Mouse (Mus musculus): ENCODE results near the gene Surf2. TPM values are rescaled to one million over a fixed set of nuclear protein-coding genes. Genes with fewer than 3 reads are reported as not detected.
A peak's percentile ranks its signal among the peaks of the same experiment; 100 is the strongest.

The Surf2 gene
- polyA plus RNA-seq, 1 experiment from 2014 or later = 28.4 TPM

DNA sequence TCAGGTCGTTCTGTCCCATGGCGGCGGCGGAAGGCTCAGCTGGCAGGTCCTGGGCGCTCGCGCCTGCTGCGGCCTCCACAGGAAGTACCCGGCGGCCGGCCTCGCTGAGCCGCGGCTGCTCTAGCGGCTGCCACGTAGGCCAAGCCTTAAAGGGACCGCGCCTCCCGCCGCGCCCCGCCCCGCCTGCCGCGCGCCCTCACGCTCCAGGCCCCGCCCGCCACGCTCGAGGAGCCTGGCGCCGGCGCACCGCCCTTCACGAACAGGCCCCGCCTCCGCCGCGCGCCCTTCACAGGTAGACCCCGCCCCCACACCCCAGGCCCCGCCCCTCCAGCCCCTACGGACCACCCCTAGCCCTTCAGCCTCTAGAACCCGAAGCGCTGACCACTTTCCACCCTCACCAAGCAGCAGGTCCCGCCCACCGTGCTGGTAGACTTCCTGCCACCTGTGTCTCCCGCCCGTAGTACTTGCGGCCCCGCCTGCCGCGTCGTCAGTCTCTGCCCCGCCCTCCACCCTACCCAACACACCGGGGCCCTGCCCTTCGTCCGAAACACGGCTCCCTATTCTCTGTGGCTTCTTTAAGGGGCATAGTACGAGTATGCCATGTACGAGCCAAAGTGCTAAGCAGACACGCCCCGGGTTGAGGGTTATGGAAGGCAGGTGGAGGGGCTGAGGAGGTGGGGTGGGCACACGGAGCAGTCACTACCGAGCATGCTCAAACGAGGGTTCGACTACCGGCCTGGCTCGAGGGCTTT lies 17.3 kb downstream of the Surf2 start, which contains the start of the genes Surf4 and Stkld1:
Surf4 (minus strand) TSS at position 625 of the 752 bp plus-strand sequence.
Stkld1 (plus strand) TSS at position 744 of the 752 bp plus-strand sequence.
- H3K36me3 ChIP-seq (ENCODE audit: control insufficient read depth, insufficient read depth, low read length) = peaks cover 35% of the 10 kb centered on the region
- H3K4me2 ChIP-seq (ENCODE audit: low read length) = peak within 1 kb of the TSS; percentile 77
- WGBS = 1% methylated on average over 40 of the region's 70 CpGs
- peak; percentile 96 for ATAC-seq (ENCODE audit: insufficient number of reproducible peaks, insufficient read depth, low FRiP score, low read depth)
- no peaks in the 10 kb centered on the region for H3K9me3 ChIP-seq (ENCODE audit: control insufficient read depth, low read length)
- H3K27ac ChIP-seq (replicated peaks in 1 of 2; ENCODE audit: control insufficient read depth in 1 of 2, insufficient read depth in 1 of 2, low read depth in 2 of 2, low read length in 2 of 2) = peak within 1 kb of the TSS; percentile 86 to 92
- peaks cover 6 to 38% of the 10 kb centered on the region in 2 experiments for H3K4me1 ChIP-seq (ENCODE audit: control insufficient read depth in 2 of 2, insufficient read depth in 2 of 2, low read length in 2 of 2)
- no peaks in the 10 kb centered on the region for H3K27me3 ChIP-seq (ENCODE audit: control insufficient read depth, insufficient read depth, low read length)
- H3K4me3 ChIP-seq (ENCODE audit: control insufficient read depth in 1 of 2, insufficient read depth in 1 of 2, low read depth in 1 of 2, low read length in 2 of 2) = peak within 1 kb of the TSS; percentile 71 to 92
- H3K9ac ChIP-seq (ENCODE audit: low read length) = peak within 1 kb of the TSS; percentile 99

DNA sequence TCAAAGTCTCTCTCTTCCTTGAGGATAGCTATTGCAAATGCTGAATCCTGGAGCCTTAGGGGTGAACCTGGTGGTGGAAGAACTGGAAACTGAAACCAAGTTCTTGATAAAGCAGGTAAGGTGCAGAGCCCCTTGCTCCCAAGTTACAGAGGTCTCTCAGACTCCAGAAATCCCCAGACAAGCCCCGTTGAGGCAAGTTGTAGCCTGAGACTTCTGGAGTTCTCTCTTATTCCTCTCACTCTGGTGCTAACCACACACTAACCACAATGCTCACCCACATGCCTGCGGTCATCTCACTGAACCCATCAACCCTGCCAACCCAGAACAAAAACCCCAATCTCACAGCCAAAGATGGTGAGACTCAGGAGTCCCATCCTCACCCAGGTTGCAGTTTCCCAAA lies 19.1 kb downstream of the Surf2 start:
- no peak overlapping the region for H3K4me3 ChIP-seq (ENCODE audit: control insufficient read depth in 1 of 2, insufficient read depth in 1 of 2, low read depth in 1 of 2, low read length in 2 of 2)
- H3K4me2 ChIP-seq (ENCODE audit: low read length) = no peak overlapping the region
- no peaks in the 10 kb centered on the region for H3K27me3 ChIP-seq (ENCODE audit: control insufficient read depth, insufficient read depth, low read length)
- H3K4me1 ChIP-seq (ENCODE audit: control insufficient read depth in 2 of 2, insufficient read depth in 2 of 2, low read length in 2 of 2) = peaks cover 4 to 22% of the 10 kb centered on the region in 2 experiments
- no peak for ATAC-seq (ENCODE audit: insufficient number of reproducible peaks, insufficient read depth, low FRiP score, low read depth)
- WGBS = 84% methylated on average over 2 of the region's 2 CpGs
- H3K27ac ChIP-seq (replicated peaks in 1 of 2; ENCODE audit: control insufficient read depth in 1 of 2, insufficient read depth in 1 of 2, low read depth in 2 of 2, low read length in 2 of 2) = no peak overlapping the region
- peaks cover 17% of the 10 kb centered on the region for H3K36me3 ChIP-seq (ENCODE audit: control insufficient read depth, insufficient read depth, low read length)
- H3K9ac ChIP-seq (ENCODE audit: low read length) = no peak overlapping the region
- H3K9me3 ChIP-seq (ENCODE audit: control insufficient read depth, low read length) = no peaks in the 10 kb centered on the region

- no peak for ATAC-seq (ENCODE audit: insufficient number of reproducible peaks, insufficient read depth, low FRiP score, low read depth)
- no peak overlapping the region for H3K4me2 ChIP-seq (ENCODE audit: low read length)
- H3K4me1 ChIP-seq (ENCODE audit: control insufficient read depth in 2 of 2, insufficient read depth in 2 of 2, low read length in 2 of 2) = peaks cover 4 to 12% of the 10 kb centered on the region in 2 experiments
- no peak overlapping the region for H3K27ac ChIP-seq (replicated peaks in 1 of 2; ENCODE audit: control insufficient read depth in 1 of 2, insufficient read depth in 1 of 2, low read depth in 2 of 2, low read length in 2 of 2)
- H3K36me3 ChIP-seq (ENCODE audit: control insufficient read depth, insufficient read depth, low read length) = peaks cover 6% of the 10 kb centered on the region
- H3K27me3 ChIP-seq (ENCODE audit: control insufficient read depth, insufficient read depth, low read length) = no peaks in the 10 kb centered on the region
- no peaks in the 10 kb centered on the region for H3K9me3 ChIP-seq (ENCODE audit: control insufficient read depth, low read length)
- no peak overlapping the region for H3K4me3 ChIP-seq (ENCODE audit: control insufficient read depth in 1 of 2, insufficient read depth in 1 of 2, low read depth in 1 of 2, low read length in 2 of 2)
- 59% methylated on average over 1 of the region's 1 CpGs for WGBS
- no peak overlapping the region for H3K9ac ChIP-seq (ENCODE audit: low read length)
Observed at GRCm38 (mm10) chr2:26936425-26936824, 20.3 kb downstream of the Surf2 start.

- H3K4me2 ChIP-seq (ENCODE audit: low read length) = no peak overlapping the region
- no peaks in the 10 kb centered on the region for H3K4me1 ChIP-seq (ENCODE audit: control insufficient read depth in 2 of 2, insufficient read depth in 2 of 2, low read length in 2 of 2)
- H3K4me3 ChIP-seq (ENCODE audit: control insufficient read depth in 1 of 2, insufficient read depth in 1 of 2, low read depth in 1 of 2, low read length in 2 of 2) = no peak overlapping the region
- H3K27ac ChIP-seq (replicated peaks in 1 of 2; ENCODE audit: control insufficient read depth in 1 of 2, insufficient read depth in 1 of 2, low read depth in 2 of 2, low read length in 2 of 2) = no peak overlapping the region
- ATAC-seq (ENCODE audit: insufficient number of reproducible peaks, insufficient read depth, low FRiP score, low read depth) = no peak
- 35% methylated on average over 5 of the region's 5 CpGs for WGBS
- no peaks in the 10 kb centered on the region for H3K36me3 ChIP-seq (ENCODE audit: control insufficient read depth, insufficient read depth, low read length)
- H3K9ac ChIP-seq (ENCODE audit: low read length) = no peak overlapping the region
- H3K27me3 ChIP-seq (ENCODE audit: control insufficient read depth, insufficient read depth, low read length) = no peaks in the 10 kb centered on the region
- H3K9me3 ChIP-seq (ENCODE audit: control insufficient read depth, low read length) = no peaks in the 10 kb centered on the region
Observed at GRCm38 (mm10) chr2:26941539-26941938, 25.4 kb downstream of the Surf2 start.

- no peak overlapping the region for H3K27ac ChIP-seq (replicated peaks in 1 of 2; ENCODE audit: control insufficient read depth in 1 of 2, insufficient read depth in 1 of 2, low read depth in 2 of 2, low read length in 2 of 2)
- no peaks in the 10 kb centered on the region for H3K27me3 ChIP-seq (ENCODE audit: control insufficient read depth, insufficient read depth, low read length)
- H3K9me3 ChIP-seq (ENCODE audit: control insufficient read depth, low read length) = no peaks in the 10 kb centered on the region
- ATAC-seq (ENCODE audit: insufficient number of reproducible peaks, insufficient read depth, low FRiP score, low read depth) = no peak
- no peak overlapping the region for H3K4me3 ChIP-seq (ENCODE audit: control insufficient read depth in 1 of 2, insufficient read depth in 1 of 2, low read depth in 1 of 2, low read length in 2 of 2)
- H3K36me3 ChIP-seq (ENCODE audit: control insufficient read depth, insufficient read depth, low read length) = 0 out of 2 replicates have a peak, but pooled peaks cover 3% of the 10 kb centered on the region
- H3K9ac ChIP-seq (ENCODE audit: low read length) = no peak overlapping the region
- H3K4me1 ChIP-seq (ENCODE audit: control insufficient read depth in 2 of 2, insufficient read depth in 2 of 2, low read length in 2 of 2) = no peaks in the 10 kb centered on the region
- WGBS = 71% methylated on average over 3 of the region's 3 CpGs
- no peak overlapping the region for H3K4me2 ChIP-seq (ENCODE audit: low read length)
Observed at GRCm38 (mm10) chr2:26943253-26943652, 27.1 kb downstream of the Surf2 start.

GRCm38 (mm10) chr2:26950411-26950810 lies 34.2 kb downstream of the Surf2 start:
- H3K4me3 ChIP-seq (ENCODE audit: control insufficient read depth in 1 of 2, insufficient read depth in 1 of 2, low read depth in 1 of 2, low read length in 2 of 2) = no peak overlapping the region
- peaks cover 69% of the 10 kb centered on the region for H3K36me3 ChIP-seq (ENCODE audit: control insufficient read depth, insufficient read depth, low read length)

DNA sequence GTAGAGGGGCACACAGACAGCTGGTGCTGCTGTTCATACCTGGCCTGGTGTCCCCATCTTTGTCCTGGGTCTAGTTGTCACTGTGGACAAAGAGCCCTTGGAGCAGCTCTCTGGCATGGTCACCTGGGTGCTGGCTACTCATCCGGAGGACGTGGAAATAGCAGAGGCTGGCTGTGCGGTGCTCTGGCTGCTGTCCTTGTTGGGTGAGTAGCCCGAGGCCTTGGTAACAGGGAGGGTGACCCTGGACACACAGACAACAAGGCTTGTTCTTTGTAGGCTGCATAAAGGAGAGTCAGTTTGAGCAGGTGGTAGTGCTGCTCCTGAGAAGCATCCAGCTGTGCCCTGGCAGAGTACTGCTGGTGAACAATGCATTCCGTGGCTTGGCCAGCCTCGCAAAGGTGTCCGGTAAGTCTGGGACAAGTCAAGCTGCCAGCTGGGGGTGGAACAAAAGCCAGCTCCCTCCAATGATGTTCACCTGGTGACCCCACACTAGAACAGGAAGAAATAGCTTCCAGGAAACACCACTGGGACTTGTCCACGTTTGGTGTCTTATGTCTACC lies 35.3 kb downstream of the Surf2 start:
- Histone ChIP-seq H3K9me3 (ENCODE audit: control insufficient read depth, low read length) (no peaks in the 10 kb centered on the region), H3K4me1 (ENCODE audit: control insufficient read depth in 2 of 2, insufficient read depth in 2 of 2, low read length in 2 of 2) (no peaks in the 10 kb centered on the region), H3K27me3 (ENCODE audit: control insufficient read depth, insufficient read depth, low read length) (no peaks in the 10 kb centered on the region), H3K27ac (replicated peaks in 1 of 2; ENCODE audit: control insufficient read depth in 1 of 2, insufficient read depth in 1 of 2, low read depth in 2 of 2, low read length in 2 of 2) (no peak overlapping the region), H3K36me3 (ENCODE audit: control insufficient read depth, insufficient read depth, low read length) (peaks cover 79% of the 10 kb centered on the region), H3K4me2 (ENCODE audit: low read length) (no peak overlapping the region), H3K9ac (ENCODE audit: low read length) (no peak overlapping the region), H3K4me3 (ENCODE audit: control insufficient read depth in 1 of 2, insufficient read depth in 1 of 2, low read depth in 1 of 2, low read length in 2 of 2) (no peak overlapping the region)
- 89% methylated on average over 8 of the region's 8 CpGs for WGBS
- no peak for ATAC-seq (ENCODE audit: insufficient number of reproducible peaks, insufficient read depth, low FRiP score, low read depth)

More at GRCm38 (mm10) chr2:26950411-26950810, 34.2 kb downstream of the Surf2 start:
- 81% methylated on average over 2 of the region's 2 CpGs for WGBS
- Histone ChIP-seq H3K9me3 (ENCODE audit: control insufficient read depth, low read length) (no peaks in the 10 kb centered on the region), H3K9ac (ENCODE audit: low read length) (no peak overlapping the region), H3K27ac (replicated peaks in 1 of 2; ENCODE audit: control insufficient read depth in 1 of 2, insufficient read depth in 1 of 2, low read depth in 2 of 2, low read length in 2 of 2) (no peak overlapping the region), H3K27me3 (ENCODE audit: control insufficient read depth, insufficient read depth, low read length) (no peaks in the 10 kb centered on the region), H3K4me2 (ENCODE audit: low read length) (no peak overlapping the region), H3K4me1 (ENCODE audit: control insufficient read depth in 2 of 2, insufficient read depth in 2 of 2, low read length in 2 of 2) (no peaks in the 10 kb centered on the region)
- no peak for ATAC-seq (ENCODE audit: insufficient number of reproducible peaks, insufficient read depth, low FRiP score, low read depth)

All from heart, embryonic 14.5 days (tissue).